Mouse (Mus musculus) splenic B cell, adult 2 months (primary cell): Measurements from ENCODE around the gene Naa50.
A peak's percentile ranks its signal among the peaks of the same experiment; 100 is the strongest.

Source experiments
- DNase-seq: peaks from one replicate; pipeline ENCODE4 v3.0.0-alpha.2; 2011; ENCODE audit warnings: low read depth, low spot score
- H3K27me3 ChIP-seq: 2 replicates; pipeline ENCODE4 v1.6.1; 2012; ENCODE audit warnings: mild to moderate bottlenecking, low read length, moderate library complexity, mixed read lengths; ENCODE audit not compliant: control insufficient read depth, poor library complexity, insufficient read depth, severe bottlenecking
- H3K36me3 ChIP-seq: 2 replicates; pipeline ENCODE4 v1.6.1; 2012; ENCODE audit warnings: mild to moderate bottlenecking, low read length, moderate library complexity, mixed read lengths; ENCODE audit not compliant: control insufficient read depth, poor library complexity, insufficient read depth, severe bottlenecking

The Naa50 gene

DNA sequence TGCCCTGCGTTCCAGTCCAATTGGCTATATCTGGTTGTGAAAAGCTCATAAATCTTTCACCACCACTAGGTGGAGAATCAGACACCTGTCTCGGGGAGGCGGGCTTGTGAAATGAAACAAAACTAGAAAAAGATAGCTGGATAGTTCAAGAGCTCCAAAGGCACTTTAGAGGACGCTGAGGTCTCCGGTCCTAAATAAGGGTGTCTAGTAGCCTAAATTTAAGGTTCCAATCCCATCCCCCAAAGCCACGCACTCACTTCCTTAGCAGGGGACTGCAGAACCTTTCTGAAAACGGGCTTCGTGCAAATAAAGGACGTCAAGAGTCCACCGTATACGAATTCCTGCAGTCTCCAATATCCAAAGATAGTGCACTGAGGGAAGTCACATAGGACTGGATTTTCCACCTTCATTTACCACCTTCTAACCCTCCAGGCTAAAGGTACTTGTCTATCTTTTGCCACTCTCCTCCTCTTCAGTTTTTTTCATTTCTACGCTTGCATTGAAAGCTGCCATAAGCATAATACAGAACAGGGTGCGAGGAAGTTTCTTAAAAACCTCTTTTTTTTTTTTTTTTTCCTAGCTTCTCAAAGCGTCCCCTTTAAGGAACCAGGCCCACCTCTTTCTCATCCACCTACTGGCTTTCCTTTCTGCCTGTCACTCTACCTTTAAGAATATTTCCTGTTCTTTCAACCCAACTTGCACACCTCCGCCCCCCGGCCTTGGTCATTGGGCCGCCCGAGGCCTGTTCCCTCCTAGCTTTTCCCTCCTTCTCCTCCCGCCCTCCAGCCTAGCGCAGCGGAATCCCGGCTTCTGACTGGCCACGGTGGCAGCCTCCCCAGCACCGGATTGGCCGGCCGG, 32.9 kb downstream of the Naa50 start:
- no peaks in the 10 kb centered on the region for H3K27me3 ChIP-seq
- no peaks in the 10 kb centered on the region for H3K36me3 ChIP-seq
- peak; percentile 98 for DNase-seq

- H3K36me3 ChIP-seq, result no peaks in the 10 kb centered on the region; the same call in 1 of the 2 replicates
- DNase-seq, result peak; percentile 61
- no peaks in the 10 kb centered on the region for H3K27me3 ChIP-seq
Measured at GRCm38 (mm10) chr16:44173155-44173941, 33.7 kb downstream of the Naa50 start, which contains the start of gene Usf3. Gene Usf3, plus strand, starts transcription at chr16:44173246.

- Histone ChIP-seq H3K36me3 (no peaks in the 10 kb centered on the region; the same call in 1 of the 2 replicates), H3K27me3 (no peaks in the 10 kb centered on the region)
- no peak for DNase-seq
Measured at GRCm38 (mm10) chr16:44173966-44174530, 34.4 kb downstream of the Naa50 start.

GRCm38 (mm10) chr16:44175001-44175400, 35.4 kb downstream of the Naa50 start:
- no peaks in the 10 kb centered on the region; the same call in 1 of the 2 replicates for H3K36me3 ChIP-seq
- DNase-seq, result no peak
- no peaks in the 10 kb centered on the region for H3K27me3 ChIP-seq

DNA sequence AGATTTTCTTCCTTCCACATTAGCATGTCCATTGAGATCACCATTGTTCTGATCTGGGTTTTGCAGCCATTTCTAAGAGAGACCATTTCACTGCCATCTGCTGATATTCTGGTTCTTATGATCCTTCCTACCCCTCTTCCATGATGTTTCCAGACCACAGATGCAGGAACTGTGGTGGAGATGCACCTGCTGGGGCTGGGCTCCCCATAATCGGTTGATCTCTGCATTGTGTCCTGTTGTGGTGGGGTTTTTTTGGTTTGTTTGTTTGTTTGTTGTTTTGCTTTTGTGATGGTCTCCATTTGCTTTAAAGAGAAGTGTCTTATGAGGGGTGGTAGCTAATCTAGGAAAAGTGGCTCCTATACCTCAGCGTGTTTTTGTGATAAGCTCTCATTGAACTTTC, 36.9 kb downstream of the Naa50 start:
- no peak for DNase-seq
- Histone ChIP-seq H3K27me3 (no peaks in the 10 kb centered on the region), H3K36me3 (no peaks in the 10 kb centered on the region; the same call in 1 of the 2 replicates)

DNA sequence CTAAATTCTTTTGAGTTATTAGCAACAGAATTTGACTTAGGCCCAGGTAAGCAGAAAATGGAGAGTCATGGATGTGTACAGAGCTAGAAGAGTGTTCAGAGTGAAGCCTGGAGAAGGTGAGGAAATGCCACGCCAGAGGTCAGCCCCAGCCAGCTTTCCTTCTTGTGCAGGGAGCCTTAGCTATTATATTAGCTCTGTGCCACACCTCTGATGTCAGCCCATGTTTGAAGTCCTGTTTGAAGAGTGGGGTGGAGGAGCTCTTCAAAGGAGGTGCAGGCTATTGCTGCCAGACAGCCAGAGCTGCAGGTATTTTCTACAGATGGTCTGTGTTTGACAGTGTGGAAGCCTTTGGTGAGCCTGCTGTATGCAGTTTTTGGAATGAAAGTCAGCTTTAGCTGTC, 38.9 kb downstream of the Naa50 start:
- no peaks in the 10 kb centered on the region; the same call in 1 of the 2 replicates for H3K36me3 ChIP-seq
- DNase-seq, result no peak
- H3K27me3 ChIP-seq, result no peaks in the 10 kb centered on the region

GRCm38 (mm10) chr16:44182597-44182996, 43.0 kb downstream of the Naa50 start:
- Histone ChIP-seq H3K27me3 (no peaks in the 10 kb centered on the region), H3K36me3 (no peaks in the 10 kb centered on the region; the same call in 1 of the 2 replicates)
- no peak for DNase-seq

DNA sequence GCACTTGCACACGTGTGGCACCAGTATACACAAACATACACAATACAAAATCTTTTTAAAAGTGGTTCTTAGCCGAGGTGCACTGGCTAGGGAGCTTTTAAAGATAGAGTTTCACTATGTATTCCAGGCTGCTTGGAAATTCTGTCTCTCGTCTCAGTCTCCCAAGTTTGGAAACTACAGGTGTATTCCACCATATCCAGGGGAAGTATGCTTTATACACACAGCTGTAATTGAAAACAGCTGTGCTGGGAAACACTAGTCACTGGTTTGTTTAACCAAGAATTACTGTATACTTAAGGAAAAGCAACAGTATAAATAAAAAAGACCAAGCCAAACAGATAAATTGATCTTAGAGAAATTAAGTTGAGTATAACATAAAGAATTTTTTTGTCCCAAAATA, 45.1 kb downstream of the Naa50 start:
- H3K36me3 ChIP-seq, result no peaks in the 10 kb centered on the region
- no peak for DNase-seq
- no peaks in the 10 kb centered on the region for H3K27me3 ChIP-seq

GRCm38 (mm10) chr16:44187172-44187571, 47.5 kb downstream of the Naa50 start:
- Histone ChIP-seq H3K27me3 (no peaks in the 10 kb centered on the region), H3K36me3 (no peaks in the 10 kb centered on the region; the same call in 1 of the 2 replicates)
- DNase-seq, result no peak

- Histone ChIP-seq H3K27me3 (no peaks in the 10 kb centered on the region), H3K36me3 (no peaks in the 10 kb centered on the region; the same call in 1 of the 2 replicates)
- peak; percentile 24 for DNase-seq
Measured at GRCm38 (mm10) chr16:44188766-44189165, 49.1 kb downstream of the Naa50 start.

GRCm38 (mm10) chr16:44190032-44190431, 50.4 kb downstream of the Naa50 start:
- peak; percentile 21 for DNase-seq
- no peaks in the 10 kb centered on the region for H3K27me3 ChIP-seq
- H3K36me3 ChIP-seq, result no peaks in the 10 kb centered on the region; the same call in 1 of the 2 replicates

DNA sequence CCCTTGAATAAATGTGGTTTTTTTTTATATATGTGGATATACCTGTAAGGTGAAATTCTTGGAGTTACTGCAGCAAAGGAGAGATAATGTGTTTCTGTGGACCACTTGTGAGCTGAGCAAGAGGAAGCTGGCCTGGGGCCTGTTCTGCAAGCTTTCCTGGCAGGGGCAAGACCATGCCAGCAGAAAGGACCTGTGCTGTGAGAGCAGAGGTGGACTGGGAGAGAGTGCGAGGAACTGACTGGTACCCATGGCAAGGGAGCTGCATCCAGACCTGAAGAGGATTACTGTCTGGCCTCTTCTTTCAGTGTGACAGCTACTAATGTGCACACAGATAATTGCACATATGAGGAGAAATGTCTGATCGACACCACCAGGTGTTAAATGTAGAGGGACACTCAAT, 51.3 kb downstream of the Naa50 start:
- no peaks in the 10 kb centered on the region for H3K27me3 ChIP-seq
- DNase-seq, result no peak
- H3K36me3 ChIP-seq, result no peaks in the 10 kb centered on the region; the same call in 1 of the 2 replicates

GRCm38 (mm10) chr16:44199066-44199703, 59.6 kb downstream of the Naa50 start:
- Histone ChIP-seq H3K27me3 (no peaks in the 10 kb centered on the region), H3K36me3 (no peaks in the 10 kb centered on the region)
- DNase-seq, result peak; percentile 87

DNA sequence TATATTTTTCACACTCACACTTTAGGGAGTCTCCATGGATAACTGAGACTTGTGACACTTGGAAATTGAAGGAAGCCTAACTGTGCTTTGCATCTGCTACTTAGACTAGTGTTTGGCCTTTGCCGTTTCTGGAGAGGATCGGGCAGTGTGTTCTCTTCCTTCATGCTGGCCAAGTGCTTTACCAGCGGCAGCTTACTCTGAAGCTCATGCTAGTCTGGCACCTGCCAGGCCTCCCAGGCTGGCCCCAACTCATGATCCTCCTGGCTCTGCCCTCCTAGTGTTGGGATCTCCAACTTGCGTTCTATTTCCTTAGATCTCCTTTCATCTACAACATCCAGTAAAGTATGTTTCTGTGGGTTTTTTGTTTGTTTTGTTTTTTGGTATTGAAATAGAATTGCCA, 60.5 kb downstream of the Naa50 start:
- no peak for DNase-seq
- Histone ChIP-seq H3K27me3 (no peaks in the 10 kb centered on the region), H3K36me3 (no peaks in the 10 kb centered on the region)
